Mouse (Mus musculus) embryo, embryonic 9.5 days (tissue): ENCODE data around the gene Lim2.

Experiments
- DNase-seq: peaks from one replicate; pipeline ENCODE4 v3.0.0-alpha.2; 2017; ENCODE audit errors: extremely low spot score

The Lim2 gene

DNA sequence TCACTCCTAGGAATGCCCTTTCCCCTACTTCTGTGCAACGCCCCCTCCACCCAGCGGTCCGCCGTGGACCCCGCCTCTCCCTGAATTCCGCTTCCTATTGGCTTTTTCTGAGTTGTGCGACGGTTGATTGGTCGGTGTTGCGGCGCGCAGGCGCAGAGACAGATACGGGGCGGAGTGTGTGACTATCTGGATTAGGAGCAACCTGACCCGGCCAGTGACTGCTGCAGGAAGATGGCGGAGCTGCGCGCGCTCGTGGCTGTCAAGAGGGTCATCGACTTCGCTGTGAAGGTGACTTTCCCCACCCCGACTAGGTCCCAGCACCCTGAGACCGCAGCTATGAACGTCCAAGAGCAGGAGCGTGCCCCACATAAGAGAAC lies 16.4 kb downstream of the Lim2 start, which contains the start of the genes Etfb and Gm45233:
Etfb (plus strand) TSS at position 167 of the 377 bp plus-strand sequence.
Gm45233 (plus strand) TSS at position 212 of the 377 bp plus-strand sequence.
- DNase-seq: peak; percentile 92

DNA sequence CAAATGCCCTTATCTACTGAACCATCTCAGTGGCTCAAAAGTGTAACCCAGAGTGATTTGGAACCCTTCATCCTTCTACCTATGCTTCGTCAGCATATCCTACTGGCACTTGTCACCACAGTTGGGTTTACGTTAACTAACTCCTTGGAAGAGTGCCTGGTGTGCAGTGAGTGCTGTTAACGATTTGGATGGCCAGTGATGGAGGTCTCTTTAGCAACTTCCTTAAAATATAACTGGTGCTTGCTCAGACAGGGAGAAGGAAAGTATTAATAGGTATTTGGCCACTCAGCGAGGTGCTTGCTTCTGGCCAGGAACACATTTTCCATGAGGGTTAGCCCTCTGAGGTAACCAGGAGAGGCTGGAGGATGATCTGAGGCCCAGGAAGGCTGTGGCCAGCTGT lies 20.3 kb downstream of the Lim2 start:
- no peak for DNase-seq

DNA sequence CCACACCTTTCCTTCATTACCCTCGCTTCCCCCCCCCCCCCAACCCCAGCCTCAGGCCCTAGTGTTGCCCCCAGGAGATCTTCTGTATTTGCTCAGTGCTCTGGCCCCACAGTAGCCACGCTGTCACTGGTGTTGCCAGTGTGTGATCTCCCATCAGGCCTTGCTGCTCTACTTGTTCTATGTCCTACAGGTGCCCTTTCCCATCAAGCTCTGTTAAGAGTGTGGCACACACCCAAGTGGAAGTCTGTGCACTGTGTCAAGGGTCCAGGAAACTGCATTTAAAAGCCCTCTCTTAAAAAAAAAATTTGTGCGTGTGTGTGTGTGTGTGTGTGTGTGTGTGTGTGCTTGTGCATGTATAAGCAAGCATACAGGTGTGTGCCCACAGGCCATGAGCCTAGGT lies 20.8 kb downstream of the Lim2 start:
- DNase-seq: no peak

DNA sequence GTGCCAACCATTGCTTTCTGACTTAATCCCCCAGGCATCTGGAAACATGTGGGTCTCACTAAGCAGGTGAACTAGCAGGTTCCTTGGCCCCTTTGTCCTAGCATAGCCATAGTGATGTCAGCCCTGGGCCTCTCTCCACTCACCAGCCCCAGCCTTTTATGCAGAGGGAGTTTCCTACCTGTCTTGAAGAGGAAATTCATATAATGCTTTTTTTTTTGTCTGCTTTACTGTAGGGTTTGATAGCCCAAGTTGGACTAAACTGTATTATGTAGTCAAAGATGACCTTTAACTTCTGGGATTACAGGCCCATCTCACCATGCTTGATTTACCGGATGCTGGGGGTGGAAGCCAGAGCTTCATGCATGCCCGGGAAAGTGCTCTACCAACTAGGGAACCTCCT lies 22.3 kb downstream of the Lim2 start:
- no peak for DNase-seq

DNA sequence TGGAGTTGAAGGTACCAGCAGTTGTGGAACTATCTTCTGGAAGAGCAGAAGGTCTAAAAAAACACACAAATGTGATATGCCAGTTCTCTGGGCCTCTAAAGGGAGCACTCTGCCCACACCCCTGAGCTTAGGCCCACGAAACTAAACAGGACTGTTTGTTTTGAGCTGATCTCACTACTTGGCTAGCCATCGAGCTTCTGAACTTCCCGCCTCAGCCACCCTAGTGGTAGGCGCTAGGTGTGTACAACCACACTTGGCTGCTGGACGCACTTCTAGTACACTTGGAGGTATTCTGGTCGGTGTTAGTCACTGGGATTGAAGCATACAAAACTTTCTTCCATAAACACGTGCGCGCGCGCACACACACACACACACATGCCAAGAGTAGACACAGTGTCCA lies 24.3 kb downstream of the Lim2 start:
- no peak for DNase-seq

DNA sequence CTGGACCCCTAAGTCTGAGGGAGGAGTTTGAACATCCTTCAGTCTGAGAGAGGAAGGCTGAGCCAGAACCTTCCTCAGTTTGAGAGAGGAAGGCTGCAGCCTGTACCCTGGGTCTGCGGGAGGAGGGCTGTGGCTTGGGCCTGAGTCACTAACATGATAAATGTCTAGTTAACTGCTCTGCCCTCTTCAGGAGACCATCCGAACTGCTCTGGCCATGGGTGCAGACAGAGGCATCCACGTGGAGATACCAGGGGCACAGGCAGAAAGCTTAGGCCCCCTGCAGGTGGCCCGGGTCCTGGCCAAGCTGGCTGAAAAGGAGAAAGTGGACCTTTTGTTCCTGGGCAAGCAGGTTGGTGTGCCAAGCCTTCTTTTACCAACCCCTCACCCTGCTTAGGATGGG lies 25.1 kb downstream of the Lim2 start:
- DNase-seq: no peak

DNA sequence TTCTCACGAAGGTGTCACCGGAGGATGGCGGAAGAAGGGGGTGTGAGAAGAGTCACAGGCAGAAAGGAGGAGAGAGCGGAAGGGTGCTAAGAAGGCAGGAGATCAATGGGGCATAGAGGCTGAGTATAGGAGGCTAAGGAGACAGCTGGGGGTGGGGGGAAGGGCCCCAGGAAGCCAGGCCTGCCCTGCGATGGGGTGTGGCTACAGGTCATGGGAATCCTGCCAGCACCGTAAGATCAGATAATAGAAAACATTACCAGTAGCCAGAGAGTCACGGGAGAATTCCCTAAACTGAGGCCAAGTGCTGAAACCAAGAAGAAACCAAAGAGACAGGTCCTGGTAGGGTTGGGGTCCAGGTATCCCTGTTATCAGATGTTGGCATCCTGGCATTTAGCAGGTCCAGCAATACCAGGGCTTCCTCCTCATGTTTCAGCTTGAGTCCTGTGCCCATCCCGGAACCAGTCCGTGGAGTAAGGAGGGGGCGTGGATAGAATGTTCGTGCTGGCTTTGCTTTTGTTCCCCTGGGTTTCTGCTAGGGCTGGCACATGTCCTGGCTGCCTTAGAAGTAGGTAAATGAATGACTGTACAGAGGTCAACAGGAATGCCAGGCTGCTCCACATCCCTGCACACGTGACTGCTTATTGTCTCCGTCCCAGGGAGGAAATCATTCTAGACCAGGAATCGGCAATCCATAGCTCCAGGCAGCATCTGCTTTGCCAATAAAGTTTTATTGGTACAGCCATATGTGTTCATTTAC lies 26.3 kb downstream of the Lim2 start:
- no peak for DNase-seq

DNA sequence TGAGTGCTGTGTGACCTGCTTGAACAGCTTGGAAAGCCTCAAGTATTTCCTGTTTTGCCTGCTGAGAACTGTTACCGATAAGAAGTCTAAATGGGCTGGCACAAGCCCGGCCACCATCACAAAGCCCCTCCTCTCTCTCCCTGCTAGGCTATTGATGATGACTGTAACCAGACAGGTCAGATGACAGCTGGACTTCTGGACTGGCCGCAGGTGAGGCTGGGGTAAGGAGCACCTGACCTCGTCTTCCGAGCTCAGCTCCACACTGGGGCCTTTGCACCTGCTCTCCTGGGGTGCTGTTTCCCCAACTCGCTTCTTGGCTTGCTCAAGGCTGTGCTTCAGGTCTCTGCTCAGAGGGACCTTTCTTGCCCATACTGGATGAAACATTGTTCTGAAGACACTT lies 26.9 kb downstream of the Lim2 start:
- no peak for DNase-seq

DNA sequence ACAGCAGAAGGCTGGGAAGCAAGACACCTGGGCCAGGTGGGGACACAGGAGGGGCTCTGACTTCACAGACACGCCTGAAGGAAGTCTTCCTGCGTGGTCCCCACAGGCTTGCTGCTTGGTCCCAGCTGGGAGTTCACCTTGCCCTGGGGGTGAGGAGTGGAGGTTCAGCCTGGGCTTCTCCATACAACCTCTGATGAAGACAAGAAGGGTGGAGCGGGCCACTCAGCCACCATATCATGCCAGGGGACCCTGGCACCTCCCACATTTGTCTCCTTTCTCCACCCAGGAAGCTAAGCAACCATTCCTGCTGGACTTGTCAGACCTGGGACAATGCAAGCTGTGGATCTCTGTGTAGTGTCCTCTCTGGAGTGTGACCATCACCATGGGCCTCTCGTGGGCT lies 35.4 kb downstream of the Lim2 start, which contains the start of gene Vsig10l:
Vsig10l (plus strand) TSS at position 301 of the 400 bp plus-strand sequence.
- no peak for DNase-seq

DNA sequence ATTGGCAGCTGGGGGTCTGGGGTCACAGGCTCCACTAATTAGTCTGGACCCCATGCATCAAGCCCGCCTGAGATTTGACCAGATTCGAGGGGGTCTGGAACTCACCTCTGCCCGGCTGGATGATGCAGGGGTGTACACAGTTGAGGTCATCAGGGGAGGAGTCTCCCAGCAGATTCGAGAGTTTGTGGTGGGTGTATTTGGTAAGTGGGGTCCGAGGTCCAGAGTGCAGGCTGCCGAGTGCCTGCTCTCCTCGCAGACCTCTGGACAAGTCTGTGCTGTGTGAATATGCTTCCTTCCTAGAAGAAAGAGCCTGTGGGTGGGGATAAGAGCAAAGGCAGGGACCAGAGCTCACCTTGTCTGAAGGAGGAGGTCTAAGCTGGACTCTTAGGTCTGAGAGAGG lies 36.5 kb downstream of the Lim2 start:
- no peak for DNase-seq

DNA sequence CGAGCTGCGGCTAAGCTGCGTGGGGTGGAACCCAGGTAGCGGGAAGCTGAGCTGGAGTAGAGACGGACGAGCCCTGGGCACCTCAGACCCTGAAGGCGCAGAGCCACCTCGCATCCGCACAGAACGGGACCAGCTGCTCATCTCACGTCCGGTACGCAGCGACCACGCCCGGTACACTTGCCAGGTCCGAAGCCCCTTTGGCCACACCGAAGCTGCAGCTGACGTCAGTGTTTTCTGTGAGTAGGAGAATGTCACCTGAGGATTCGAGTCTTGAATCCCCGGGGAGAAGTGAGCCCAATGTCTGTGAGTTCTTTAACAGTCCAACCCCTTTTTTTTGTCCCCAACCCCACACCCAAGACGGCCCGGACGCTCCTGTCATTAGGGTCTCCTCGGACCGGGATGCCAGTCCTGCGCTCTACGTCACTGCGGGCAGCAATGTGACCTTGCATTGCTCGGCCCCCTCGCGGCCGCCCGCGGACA lies 37.4 kb downstream of the Lim2 start:
- no peak for DNase-seq

DNA sequence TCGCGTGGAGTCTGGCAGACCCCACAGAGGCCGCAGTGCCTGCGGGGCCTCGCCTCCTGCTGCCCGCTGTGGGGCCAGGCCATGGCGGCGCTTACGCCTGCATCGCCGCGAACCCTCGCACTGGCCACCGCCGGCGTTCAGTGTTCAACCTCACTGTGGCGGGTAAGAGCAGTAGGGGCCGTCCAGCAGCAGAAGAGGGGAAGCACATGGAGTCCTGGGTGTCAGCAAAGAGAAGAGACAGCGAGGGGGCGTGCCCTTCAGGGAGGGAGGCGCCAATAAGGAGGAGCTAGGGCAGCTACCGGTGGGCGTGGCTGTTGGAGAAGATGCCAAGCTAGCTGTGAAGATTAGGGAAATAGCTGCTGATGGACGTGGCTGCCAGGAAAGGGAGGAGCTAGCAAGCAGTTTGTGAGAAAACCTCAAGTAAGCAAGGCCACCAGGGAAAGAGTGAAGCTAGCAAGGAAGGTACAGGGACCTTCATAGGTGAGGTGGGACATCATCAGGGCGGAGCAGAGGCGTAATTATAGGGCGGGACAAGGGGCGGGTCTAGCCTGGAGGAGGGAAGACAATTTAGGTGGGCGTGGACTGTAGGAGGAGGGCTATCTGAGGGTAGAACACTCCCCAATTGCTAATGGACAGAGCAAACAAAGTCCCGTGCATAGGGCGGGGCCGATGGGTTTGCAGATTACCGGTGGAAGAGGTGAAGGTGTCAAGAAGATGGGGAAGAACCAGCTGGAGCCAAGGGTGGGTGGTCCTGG lies 38.1 kb downstream of the Lim2 start:
- DNase-seq: peak; percentile 86

DNA sequence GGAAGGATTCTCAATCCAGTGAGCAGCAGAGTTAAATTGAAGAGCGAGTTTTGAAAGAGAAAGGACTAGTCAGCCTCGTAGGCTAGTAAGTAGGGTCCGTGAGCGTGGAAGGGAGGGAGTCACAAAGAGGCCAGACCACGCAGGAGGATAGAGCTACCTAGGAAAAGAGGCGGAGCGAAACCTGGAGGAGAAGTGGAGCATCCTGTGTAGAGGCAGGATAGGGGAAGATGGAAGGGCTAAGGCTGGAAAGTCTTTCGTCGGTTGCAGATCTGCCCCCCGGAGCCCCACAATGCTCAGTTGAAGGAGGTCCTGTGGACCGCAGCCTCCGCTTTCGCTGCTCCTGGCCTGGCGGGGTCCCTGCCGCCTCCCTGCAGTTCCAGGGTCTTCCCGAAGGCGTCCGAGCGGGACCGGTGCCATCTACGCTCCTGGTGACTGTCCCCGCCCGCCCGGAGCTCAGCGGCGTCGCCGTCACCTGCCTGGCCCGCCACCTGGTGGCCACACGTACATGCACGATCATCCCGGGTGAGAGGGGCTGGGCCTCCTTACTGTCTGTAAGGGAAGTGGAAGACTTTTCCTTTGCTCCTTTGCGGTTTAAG lies 38.7 kb downstream of the Lim2 start:
- peak; percentile 78 for DNase-seq

DNA sequence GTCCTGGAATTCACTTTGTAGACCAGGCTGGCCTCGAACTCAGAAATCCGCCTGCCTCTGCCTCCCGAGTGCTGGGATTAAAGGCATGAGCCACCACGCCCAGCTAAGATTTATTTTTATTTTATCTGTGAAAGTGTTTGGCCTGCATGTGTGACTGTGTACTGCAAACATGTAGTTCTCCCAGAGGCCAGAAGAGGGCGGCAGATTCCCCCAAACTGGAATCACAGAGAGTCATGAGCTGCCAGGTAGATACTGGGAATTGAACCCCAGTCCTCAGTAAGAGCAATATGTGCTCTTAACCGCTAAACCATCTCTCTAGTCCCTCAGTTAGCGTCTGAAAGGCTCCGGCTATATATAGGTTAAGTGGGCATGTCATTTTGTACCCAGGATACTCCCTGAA lies 42.9 kb downstream of the Lim2 start:
- peak; percentile 56 for DNase-seq

DNA sequence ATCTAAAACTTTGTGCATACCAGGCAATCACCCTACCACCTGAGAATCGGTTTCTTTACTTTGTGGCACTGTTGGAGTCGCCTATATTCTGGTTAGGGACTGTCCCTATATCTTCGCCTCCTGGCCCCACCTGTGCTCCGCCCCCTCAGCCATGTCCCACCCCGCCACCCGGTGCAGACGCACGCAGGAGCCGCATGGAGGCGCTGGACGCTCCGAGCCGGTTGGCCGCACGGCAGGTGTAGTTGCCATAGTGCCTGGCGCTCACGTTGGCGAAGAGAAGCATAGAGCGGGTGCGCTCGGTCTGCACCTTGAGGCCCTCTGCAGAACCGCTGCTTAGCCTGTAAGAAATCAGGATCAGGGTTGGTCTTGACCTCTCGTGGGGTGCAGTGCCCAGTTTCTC lies 48.2 kb downstream of the Lim2 start:
- DNase-seq: no peak

DNA sequence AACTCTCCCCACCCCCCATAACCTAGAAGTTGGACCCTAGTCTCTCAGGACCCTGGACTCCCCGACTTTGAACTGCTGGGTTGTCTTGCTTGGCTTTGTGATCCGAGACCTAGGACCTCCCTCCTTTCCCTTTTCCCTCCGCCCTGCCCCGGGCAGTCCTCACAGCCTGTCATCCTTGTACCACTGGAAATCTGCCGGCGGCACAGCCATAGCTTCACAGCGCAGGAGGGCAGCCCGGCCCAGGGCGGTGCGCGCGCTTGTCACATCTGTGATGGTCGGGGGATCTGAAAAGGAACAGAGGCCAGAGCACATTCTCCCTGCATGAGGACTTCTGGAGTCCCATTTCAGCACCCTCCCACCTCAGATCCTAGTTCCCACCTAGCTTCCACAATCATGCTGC lies 48.9 kb downstream of the Lim2 start:
- DNase-seq: peak; percentile 10

DNA sequence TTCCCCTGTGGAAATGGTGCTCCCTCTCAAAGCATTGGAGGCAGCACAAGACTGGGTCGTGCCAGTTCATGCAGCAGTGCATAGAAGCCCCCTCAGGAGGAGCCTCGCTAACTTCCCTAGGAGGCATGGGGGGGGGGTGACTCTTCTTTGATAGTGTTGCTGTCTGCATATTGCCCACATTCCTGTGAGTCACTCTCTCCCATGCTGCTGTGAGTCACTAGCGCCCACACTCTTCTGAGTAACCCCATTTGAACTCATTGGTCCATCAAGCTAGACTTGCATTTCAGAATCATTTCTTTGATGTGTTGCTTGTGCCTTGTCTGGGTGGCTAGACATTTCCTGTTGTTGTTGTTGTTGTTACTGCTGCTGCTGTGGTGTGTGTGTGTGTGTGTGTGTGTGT lies 53.7 kb downstream of the Lim2 start:
- no peak for DNase-seq

DNA sequence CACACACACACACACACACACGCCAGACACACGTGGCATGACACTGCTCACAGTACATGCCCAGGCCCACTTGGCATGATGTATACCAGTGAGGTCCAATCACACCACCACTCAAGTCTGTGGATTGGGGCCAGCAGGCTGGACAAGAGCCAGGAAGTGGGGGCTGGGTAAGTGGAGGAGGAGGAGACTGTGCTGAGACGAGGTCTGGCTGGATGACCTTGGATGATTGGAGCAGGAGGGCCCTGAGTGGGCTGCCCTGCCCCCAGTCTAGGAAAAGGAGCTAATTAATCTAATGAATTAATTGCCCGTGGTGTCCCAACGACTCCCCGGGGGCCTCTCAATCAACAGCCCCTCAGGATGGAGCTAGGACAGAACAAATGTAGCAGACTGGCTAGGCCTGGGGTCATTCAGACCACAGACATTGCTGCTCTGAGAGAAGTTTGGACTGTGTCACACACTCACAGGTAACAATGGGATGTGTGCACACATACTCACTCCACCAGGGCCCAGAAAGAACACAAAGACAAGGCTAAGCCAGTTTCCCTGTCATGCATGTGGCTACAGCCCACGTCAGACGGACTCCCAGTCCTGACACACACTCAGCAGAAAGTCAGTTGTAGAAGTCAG lies 54.7 kb downstream of the Lim2 start:
- DNase-seq: no peak

DNA sequence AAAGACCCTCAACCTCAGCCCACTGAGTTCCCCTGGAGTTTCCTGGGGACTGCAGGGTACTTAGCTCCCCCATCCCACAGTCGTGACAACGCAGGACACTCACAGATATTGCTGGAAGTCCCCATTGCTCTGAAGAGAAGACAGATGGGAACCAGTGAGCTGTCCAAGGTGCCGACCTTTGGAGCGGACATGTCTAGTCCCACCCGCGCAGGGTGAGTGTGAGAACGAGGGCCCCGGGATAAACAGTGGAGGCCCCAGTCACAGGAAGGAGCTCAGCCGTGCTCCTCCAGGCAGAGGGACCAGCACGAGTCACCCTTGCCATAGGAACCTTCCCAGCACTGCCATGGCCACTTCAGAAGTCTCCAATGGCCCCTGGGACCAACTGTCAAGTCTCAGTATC lies 55.8 kb downstream of the Lim2 start:
- no peak for DNase-seq
